Mouse (Mus musculus): ENCODE results near the gene Vpreb1.

Vpreb1 gene

DNA sequence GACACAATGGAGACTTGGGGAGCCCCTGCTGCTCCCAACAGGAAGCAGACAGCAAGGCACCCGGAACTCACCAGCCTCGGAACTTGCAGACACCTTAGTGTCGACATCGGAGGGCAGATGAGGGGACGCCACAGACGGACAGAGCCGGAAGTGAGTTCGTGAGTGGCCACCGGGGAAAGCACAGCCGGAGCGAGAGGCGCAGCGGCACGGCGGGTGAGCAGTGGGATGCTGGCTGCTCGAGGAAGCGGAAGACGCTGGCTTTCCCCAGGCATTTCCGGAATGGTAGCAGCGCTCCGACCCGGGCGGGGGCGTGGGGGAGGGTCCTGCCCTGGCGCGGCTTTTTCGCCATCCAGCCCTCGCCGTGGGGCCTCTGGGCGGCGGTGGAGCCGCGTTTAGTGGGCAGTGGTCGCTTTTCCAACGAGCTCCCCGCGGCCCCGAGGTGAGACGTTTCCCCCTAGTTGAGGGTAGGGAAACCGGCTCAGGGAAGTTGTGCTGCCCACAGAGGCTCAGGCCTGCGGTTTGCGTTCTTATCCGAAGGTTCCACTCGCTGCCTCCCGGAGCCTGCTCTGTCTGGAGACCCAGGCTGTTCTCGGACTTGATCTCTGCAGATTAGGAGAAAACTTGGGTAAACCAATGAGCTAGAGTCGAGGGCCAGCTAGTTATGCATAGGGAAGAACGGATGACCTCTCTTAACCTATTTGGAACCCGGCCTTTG, at the start of gene Vpreb1, which contains the start of gene Top3b:
Vpreb1 (minus strand) TSS at position 227 of the 715 bp plus-strand sequence.
Top3b (plus strand) TSS at position 120 of the 715 bp plus-strand sequence.
- in situ Hi-C loops (cut with MboI, MseI), result loop anchor here (5.0 kb wide), 1 partner anchor 412 kb away; no protein-coding TSS in a partner anchor

DNA sequence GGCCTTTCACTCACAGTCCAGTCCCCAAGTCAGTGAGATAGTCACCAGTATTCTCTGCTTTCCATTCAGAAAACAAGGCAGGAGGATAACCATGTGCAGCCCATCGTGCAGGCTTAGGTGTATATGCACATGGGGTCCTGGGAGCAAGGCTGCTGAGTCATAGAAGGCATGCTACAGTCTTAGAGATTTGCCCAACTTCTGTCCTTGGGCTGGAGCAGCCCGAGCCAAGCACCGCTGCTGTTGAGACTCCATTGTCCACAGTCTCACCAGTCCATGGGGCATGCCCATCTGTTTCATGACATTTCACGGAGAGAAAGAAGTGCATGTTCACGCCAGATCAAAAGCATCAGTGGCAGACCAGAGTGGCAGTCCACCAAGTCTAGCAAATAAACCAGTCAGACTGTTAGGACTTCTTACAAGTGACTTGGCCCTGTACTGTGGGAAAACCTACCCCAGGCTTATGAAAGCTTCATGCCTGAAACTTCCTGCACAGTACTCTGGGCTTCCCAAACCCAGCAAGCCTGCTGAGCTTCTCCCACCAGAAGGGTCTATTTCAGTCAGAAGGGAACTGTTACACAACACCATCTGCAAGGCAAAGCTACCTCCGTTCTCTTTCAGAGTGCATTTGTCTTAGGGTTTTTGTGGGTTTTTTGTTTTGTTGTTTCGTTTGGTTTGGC, 47.9 kb upstream of the Vpreb1 start:
- in situ Hi-C loops (cut with MboI, MseI), result no loop called here

DNA sequence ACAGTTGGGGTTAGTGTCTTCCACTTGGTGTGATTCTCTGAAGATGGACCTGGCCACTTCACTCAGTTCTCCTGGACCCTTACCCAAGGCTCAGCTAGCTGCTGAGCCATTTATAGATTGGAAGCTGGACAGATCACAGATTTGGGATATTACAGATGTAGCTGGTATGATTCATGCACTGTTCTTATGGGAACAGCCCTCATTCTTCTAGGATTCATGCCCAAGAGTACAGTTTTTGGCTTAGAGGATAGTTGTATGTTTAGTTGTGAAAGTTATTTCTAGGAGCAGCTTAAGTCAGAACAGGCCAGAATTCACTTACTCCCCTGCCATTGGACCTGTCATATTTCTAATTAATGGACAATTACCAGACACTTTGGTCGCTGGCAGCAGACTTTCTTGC, 42.8 kb upstream of the Vpreb1 start:
- in situ Hi-C loops (cut with MboI, MseI), result no loop called here

DNA sequence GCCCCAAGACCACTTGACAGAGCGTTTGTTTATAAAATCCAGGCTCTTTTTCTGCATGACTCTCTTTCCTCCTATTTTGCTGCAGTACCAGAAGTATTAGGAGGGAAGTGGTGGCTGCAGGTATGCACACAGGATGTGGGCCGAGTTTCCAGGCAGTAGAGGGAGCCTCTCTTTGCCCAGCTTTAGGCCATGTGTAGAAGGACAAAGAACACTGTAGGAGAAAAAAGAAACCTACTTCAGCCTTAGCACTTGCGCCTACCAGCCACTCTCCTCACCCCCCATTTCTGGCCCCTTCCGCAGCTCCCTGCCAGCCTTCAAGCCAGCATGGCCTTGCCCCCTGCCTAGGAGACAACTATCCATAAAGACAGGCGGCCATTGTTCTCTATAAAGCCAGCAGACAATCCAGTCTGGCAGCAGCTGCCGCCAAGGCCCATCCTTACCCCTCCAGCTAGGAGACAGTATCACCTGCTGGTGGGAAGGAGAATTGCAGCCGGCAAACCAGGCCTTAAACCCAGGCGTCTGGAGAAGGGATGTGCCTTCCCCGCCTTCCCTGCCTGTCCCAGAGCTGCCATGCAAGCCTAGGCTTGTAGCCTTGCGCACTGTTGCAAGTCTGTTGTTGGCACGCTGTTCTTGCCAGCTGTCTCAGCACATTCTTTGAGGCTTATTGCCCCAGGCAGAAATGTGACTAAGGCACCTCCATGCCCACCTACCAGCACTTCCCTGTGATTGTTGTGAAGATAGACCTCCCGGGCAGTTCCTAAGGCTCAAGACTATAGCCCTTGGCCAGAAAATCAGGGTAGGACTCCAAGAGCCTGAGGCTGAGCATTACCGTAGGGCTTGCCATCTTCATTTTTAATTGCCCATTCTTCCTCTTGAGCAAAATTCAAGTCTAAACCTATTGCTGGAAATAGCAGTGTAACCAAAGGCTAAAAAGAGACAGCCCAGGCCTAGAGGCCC, 41.3 kb upstream of the Vpreb1 start:
- in situ Hi-C loops (cut with MboI, MseI), result no loop called here

DNA sequence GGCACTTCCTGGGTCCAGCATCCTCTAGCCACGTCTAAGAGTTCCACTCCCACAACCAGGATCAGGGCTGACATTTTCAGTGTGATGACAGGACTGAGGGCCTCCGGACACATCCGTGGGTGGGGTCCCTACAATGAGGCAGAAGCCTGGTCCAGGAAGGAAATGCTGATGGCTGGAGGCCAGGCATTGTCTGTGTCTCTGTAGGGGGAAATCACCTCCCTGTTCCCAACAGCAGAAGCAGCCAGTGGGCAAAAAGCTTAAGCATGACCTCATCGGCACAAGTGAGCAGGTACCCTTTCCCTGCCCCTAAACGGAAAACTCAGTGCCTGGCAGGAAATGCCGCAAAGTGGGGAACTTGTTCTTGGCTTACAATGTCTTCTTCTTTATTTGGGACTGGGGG, 37.2 kb upstream of the Vpreb1 start:
- in situ Hi-C loops (cut with MboI, MseI), result no loop called here

DNA sequence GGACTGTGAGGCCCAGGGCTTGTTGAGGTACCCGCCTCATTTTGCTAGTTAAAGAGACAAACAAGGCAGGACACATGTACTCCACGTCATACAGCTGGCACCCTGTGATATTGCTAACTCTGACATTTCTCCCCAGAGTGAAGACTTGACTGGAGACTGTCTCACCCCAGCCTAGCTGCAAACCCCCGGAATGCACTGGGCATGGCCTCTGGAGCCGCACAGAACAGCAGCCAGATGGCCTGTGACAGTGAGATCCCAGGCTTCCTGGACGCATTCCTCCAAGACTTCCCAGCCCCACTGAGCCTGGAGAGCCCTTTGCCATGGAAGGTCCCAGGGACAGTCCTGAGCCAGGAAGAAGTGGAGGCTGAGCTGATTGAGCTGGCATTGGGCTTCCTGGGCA, 32.5 kb upstream of the Vpreb1 start:
- in situ Hi-C loops (cut with MboI, MseI), result no loop called here

DNA sequence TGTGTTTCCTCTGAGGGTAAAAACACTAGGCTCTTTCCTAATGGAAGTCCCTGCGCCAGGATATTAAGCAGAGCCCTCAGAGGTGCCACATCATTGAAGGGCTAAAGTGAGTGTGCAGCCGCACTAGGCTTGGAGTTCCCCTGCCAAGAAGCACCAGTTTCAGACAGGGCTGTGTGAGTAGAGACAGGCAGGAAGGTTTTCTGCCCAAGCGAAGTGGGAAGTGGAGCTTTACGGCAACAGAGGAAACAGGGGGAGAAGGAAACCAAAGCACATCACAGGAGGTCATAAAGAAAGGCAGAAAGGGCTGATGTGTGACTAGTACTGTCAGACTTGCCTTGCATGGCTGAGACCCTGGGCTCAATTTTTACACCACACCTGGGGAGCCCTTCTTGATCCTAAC, 31.7 kb upstream of the Vpreb1 start:
- in situ Hi-C loops (cut with MboI, MseI), result no loop called here

DNA sequence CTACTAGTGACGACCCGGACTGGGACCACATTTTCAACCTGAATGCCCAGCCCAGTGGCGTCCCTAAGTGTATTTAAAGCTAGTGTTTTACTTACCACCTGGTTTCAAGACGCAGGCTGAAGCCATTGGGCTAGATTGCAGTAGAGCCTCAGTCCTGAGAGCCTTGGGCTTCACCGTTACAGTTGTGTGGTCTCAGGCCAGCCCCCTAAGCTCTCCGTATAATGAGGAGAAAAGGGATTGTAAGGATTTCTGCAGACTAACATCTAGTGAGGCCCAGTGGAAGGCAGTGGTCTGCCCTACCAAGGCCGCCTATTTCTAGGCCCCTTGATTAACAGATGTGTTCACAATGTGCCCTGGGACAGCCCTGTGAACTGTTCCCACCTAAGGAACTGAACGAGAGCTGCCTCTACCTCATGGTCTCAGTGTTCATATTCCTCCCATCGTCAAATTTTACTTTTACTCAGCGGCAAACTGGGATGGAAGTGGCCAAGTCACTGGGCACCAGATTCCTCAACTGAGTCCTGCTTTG, 26.5 kb upstream of the Vpreb1 start:
- in situ Hi-C loops (cut with MboI, MseI), result no loop called here

DNA sequence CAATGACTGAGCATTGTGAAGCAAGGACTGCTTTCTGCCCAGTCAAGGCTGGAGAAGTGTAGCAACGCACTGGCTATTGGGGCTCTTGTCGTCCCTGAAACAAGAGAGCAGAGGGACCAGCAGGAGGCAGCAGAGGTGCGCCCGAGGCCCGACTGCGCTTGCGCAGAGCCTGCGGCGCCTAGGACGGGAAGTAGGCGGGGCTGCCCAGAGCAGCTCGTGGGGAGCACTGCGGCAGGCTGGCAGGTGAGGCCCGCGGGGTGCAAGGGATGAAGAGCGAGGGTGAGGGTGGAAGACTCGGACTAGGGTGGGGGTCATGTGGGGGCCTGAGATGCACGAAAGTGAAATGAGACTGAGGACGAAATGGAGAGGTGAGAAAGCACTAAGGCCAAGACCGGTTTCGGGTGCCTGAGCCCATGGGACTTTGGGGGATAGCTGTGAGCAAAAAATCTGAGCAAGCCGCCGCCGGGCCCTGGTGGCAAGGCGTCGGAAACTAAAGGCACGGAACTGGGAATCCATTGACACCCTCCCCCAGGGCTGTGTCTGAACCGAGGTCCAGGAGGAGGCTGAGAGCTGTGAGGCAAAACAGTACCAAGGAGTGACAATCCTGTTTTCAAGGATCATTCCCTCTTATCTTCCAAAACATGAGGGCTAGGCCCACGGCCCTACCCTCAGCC, 25.9 kb upstream of the Vpreb1 start, which contains the start of gene Ppm1f:
Ppm1f (plus strand) TSS at position 88 of the 674 bp plus-strand sequence.
- in situ Hi-C loops (cut with MboI, MseI), result no loop called here

DNA sequence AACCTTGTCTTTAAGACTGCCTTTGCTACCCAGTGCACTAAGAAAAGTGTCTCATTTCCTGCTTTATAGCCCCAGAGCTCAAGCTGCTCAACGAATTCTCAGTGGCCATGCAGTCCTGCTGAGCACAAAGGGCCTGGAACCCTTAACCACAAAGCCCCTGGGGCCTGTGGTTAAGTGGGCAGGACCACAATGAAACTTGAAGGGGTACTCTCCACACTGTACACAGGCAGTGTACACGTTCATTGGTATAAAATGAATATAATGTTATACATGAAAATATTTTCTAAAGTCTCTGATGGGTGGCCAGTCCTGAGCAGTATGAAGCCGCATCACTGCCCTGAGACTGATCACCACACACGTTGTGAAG, 25.4 kb upstream of the Vpreb1 start:
- in situ Hi-C loops (cut with MboI, MseI), result no loop called here

DNA sequence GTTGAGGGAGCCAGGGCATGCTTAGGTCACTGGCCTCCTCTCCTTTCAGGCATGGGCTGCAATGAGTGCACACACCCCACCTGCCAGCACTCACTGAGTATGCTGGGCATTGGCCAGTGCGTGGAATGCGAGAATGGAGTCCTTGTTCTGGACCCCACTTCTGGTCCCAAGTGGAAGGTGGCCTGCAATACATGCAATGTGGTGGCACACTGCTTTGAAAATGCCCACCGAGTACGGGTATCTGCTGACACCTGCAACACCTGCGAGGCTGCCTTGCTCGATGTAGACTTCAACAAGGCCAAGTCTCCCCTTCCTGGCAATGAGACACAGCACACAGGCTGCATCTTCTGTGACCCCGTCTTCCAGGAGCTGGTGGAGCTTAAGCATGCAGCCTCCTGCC, 21.7 kb upstream of the Vpreb1 start:
- in situ Hi-C loops (cut with MboI, MseI), result no loop called here

DNA sequence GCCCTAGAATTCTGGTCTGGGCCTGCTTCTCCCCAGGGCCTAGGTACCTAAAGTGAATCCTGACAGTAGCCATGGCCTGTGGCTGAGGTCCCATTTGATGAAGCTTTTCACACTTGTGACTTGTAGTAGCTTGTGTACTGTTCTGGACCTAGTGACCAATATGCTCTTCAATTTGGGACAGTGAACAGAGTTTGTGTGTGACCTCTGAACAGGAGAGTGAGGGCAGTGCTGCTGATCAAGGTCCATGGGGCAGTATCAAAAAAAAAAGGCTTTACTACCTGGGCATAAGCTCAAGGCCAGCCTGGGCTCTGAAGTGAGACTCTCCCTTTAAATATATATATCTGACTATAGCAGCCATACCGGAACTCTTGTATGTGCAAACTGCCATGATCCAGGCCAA, 17.7 kb upstream of the Vpreb1 start:
- in situ Hi-C loops (cut with MboI, MseI), result no loop called here

DNA sequence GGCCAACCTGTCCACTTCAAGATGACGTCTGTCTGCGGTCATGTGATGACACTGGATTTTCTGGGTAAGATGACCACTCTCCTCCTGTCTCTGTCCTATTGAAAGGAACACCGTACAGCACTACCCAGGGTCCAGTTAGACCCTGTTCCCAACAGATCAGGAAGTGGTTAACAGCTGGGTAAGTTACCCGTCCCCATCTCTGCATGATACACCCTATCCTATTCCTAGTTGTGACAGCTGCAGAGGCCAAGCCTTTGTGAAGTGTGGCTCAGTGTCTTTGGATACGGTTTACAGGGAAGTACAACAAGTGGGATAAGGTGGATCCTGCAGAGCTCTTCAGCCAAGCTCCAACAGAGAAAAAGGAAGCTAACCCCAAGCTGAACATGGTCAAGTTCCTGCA, 8.4 kb upstream of the Vpreb1 start:
- in situ Hi-C loops (cut with MboI, MseI), result no loop called here

DNA sequence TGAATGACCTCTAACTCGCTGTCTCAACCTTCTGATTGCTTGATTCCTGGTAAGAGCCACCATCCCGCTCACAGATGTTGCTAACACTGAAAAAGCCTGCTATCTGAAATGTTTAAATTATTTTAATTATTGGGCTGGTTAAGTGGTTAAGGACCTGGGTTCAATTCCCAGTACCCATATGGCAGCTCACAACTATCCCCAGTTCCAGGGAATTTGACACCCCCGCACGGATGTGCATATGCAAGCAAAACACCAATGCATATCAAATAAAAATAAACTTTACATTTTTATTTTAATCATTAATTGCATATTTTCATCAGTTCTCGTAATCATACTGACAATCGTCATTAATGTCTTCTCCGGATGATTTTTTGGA, 414 bp downstream of the Vpreb1 start:
- in situ Hi-C loops (cut with MboI, MseI), result loop anchor here (5.0 kb wide), 1 partner anchor 412 kb away; no protein-coding TSS in a partner anchor

DNA sequence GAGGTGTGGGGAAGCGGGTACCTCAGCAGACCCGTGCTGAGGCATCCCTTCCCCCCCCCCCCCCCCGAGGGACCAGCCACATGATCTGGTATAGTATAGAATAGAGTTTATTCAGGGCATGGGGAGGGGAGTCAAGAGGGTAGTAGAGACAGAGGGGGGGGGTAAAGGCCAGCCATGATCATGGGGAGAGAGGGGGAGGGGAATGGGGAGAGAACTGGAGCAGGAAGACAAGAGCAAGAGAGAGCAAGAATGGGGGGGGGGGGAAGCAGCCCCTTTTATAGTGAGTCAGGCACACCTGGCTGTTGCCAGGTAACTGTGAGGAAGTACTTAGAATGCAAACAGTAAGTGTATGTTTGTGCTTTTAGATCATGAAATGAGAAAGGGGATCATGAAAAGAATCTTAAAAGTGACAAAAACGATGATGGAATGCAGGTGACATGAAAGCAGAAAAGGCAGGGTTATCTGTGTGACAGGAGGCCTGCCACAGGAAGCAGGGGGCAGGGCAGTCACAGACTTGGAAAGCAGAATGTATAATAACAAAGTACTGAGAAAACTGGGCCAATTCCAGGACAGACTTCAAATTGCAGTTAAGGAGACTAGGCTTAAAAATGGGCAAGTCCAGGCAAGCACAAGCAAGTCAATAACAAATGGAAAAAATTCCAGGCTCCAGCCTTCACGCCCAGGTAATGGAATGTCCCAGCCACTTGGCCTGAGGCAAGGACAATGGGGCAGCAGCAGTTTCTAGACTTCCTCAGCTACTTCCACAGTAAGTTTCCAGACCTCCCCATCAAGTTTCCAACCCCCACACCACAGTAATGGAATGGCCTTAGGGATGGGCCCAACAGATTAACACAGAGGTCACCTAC, 4.7 kb downstream of the Vpreb1 start:
- in situ Hi-C loops (cut with MboI, MseI), result loop anchor here (5.0 kb wide), 1 partner anchor 1116 kb away; the partner anchor contains the start of gene Vpreb2

DNA sequence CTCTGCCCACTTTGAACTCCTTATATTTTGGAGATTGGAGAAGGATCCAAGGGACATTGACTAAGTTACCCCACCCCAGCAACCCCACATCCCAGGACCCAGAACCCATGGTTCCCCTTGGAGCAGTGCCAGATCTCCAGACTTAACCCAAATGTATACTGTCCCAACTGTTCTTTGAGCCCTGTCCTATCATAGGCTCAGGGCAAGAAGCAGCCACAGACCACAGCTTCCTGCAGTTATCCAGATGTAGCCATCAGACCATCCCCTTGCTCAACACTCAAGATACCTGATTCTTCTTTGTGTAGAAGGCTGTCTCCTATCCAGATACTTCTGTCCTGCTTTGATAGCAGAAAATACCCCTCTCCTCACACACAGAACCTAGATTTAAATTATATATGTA, 5.4 kb downstream of the Vpreb1 start:
- in situ Hi-C loops (cut with MboI, MseI), result loop anchor here (5.0 kb wide), 1 partner anchor 1117 kb away; the partner anchor contains the start of gene Vpreb2

DNA sequence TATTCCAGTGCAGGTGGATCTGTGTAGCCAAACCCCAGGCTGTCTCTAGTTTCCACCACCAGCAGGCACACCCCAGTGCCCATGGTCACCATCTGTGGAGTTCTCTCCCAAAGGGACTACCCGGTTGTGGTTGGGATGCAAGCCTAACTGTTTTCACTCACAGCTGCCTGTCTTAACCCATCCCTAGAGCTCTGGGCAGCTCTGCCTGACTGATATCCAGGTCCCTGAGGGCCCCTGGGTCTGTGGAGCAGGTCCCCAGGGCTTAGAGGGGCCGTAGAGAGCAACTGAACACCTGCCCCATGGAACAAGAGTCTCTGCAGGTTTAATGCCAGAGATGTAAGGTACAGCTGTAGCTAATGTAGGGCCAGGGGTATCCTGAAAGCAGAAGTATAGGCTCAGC, 6.7 kb downstream of the Vpreb1 start, which contains the start of gene Igll1:
Igll1 (minus strand) TSS at position 8 of the 400 bp plus-strand sequence.
- in situ Hi-C loops (cut with MboI, MseI), result no loop called here

DNA sequence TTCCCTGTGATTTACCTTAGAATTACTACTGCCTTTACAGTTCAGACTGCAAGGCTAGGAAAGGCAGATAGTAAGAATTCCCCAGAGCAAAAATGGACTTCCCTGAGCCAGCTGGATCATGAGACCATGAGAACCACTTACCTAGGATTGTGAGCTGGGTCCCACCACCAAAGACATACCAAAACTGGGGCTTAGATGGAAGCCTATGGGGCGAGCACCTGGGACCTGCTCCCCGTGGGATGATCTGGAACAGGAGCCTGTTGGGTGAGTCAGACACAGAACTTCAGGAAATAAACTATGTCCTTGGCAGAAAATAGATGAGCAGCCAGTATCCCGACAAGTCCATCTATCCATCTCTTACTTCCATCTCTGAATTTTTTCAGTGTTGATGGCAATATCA, 8.4 kb downstream of the Vpreb1 start:
- in situ Hi-C loops (cut with MboI, MseI), result no loop called here

DNA sequence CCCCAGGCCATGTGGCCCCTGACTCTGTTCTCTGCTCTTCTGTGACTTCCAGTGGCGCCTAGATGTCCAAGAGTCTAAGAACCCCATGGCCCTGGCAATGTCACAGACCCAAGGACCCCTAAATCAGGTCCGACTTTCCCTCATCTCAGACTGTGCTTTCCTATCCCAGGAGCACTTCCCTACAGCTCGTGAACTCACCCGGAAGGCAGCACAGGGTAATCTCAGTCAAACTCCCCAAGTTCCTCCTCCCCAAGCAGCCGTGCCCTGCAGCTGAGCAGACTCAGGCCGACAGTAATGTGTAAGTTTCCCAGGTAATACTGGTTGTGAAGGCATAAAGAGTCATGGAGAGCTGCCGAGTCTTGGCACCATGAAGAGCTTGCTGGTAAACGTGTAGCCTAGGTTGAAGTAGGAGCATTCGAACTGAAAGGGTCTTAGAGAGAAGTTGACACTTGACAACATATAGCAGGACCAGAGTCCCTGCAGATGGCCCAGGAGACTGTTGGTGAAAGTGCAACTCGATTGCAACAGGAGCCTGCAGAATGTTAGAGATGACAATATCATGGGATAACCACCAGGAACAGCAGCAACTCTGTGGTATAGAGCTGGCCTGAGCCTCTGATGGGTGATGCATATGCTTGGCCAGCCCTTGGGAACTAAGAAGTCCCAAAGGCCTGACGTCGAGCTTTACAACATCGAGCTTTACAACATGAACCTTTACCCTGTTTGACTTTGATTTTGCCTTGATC, 13.7 kb downstream of the Vpreb1 start:
- in situ Hi-C loops (cut with MboI, MseI), result no loop called here
